ENCODE assay signal across 31 mouse cellular contexts in genomic region chr5:144505731-144506130, GRCm38 (mm10). TPM values are rescaled to one million over a fixed set of nuclear protein-coding genes. Genes with fewer than 3 reads are reported as not detected.
DNase-seq lines count a peak whose midpoint lies in the region; ATAC-seq and TF ChIP-seq lines count a peak whose summit lies in the region.
"Had no signal": no experiment of that assay in that cellular context is flagged by ENCODE, and none has a peak within 500 bp of the region (broad histone marks: within the 10 kb centered on the region; RNA-seq: fewer than 3 reads in every experiment).

No protein-coding gene starts in this region.

- no peaks in the 10 kb centered on the region for H3K36me3 ChIP-seq in hindbrain, postnatal 0 days (ENCODE audit: insufficient read depth, low read length)
- H3K36me3 ChIP-seq in hindbrain, embryonic 13.5 days, result no peaks in the 10 kb centered on the region
- H3K36me3 ChIP-seq in liver, postnatal 0 days (replicated peaks; ENCODE audit: insufficient read depth, low read length), result no peaks in the 10 kb centered on the region
- H3K36me3 ChIP-seq in ES-Bruce4 (ENCODE audit: control insufficient read depth, insufficient read depth, low read length, poor library complexity, severe bottlenecking), result no peaks in the 10 kb centered on the region
- H3K36me3 ChIP-seq: embryonic facial prominence, embryonic 10.5 days; embryonic facial prominence, embryonic 15.5 days; forebrain, embryonic 12.5 days; hindbrain, embryonic 10.5 days; intestine, embryonic 15.5 days; liver, embryonic 15.5 days; midbrain, embryonic 12.5 days; neural tube, embryonic 15.5 days had no signal

- peak; percentile 22; the same call in 1 of the 2 replicates for TF ChIP-seq CTCF in hindbrain, postnatal 0 days (IDR thresholded peaks at IDR 0.05; ENCODE audit: low read depth)
- TF ChIP-seq CTCF in liver, postnatal 0 days (IDR thresholded peaks at IDR 0.05; ENCODE audit: low read depth), result 0 out of 2 replicates have a peak, but pooled peaks have one; percentile 13
- peak; percentile 37 for TF ChIP-seq CTCF in ES-Bruce4 (IDR thresholded peaks at IDR 0.05; ENCODE audit: low read depth, low read length)

- no peak overlapping the region for H3K4me2 ChIP-seq in hindbrain, postnatal 0 days (ENCODE audit: low read depth, low read length)
- no peak overlapping the region for H3K4me2 ChIP-seq in hindbrain, embryonic 13.5 days
- no peak overlapping the region for H3K4me2 ChIP-seq in liver, postnatal 0 days (ENCODE audit: low read depth, low read length)
- H3K4me2 ChIP-seq: embryonic facial prominence, embryonic 15.5 days; forebrain, embryonic 12.5 days; intestine, embryonic 15.5 days; liver, embryonic 15.5 days; midbrain, embryonic 12.5 days; neural tube, embryonic 15.5 days had no signal

- no peaks in the 10 kb centered on the region for H3K27me3 ChIP-seq in hindbrain, postnatal 0 days (ENCODE audit: insufficient read depth, low read length)
- peaks cover 11% of the 10 kb centered on the region; the same call in 1 of the 2 replicates for H3K27me3 ChIP-seq in hindbrain, embryonic 13.5 days
- no peaks in the 10 kb centered on the region for H3K27me3 ChIP-seq in liver, postnatal 0 days (ENCODE audit: insufficient read depth, low read length)
- H3K27me3 ChIP-seq in ES-Bruce4 (ENCODE audit: control insufficient read depth, insufficient read depth, low read length, poor library complexity, severe bottlenecking), result no peaks in the 10 kb centered on the region
- H3K27me3 ChIP-seq: embryonic facial prominence, embryonic 15.5 days; intestine, embryonic 15.5 days; liver, embryonic 15.5 days; midbrain, embryonic 12.5 days; neural tube, embryonic 15.5 days had no signal

- H3K4me1 ChIP-seq in hindbrain, postnatal 0 days (ENCODE audit: insufficient read depth, low read length), result no peaks in the 10 kb centered on the region
- H3K4me1 ChIP-seq in hindbrain, embryonic 13.5 days (replicated peaks), result 0 out of 2 replicates have a peak, but pooled peaks cover 8% of the 10 kb centered on the region
- no peaks in the 10 kb centered on the region for H3K4me1 ChIP-seq in liver, postnatal 0 days (ENCODE audit: insufficient read depth)
- peaks cover 8% of the 10 kb centered on the region for H3K4me1 ChIP-seq in ES-Bruce4 (ENCODE audit: control insufficient read depth, insufficient read depth, low read length)
- H3K4me1 ChIP-seq: embryonic facial prominence, embryonic 15.5 days; liver, embryonic 15.5 days; megakaryocyte, embryonic 14.5 days had no signal

- WGBS in hindbrain, postnatal 0 days, result 98% methylated on average over 2 of the region's 2 CpGs
- WGBS in hindbrain, embryonic 13.5 days, result 92% methylated on average over 2 of the region's 2 CpGs
- WGBS in liver, postnatal 0 days (ENCODE audit: insufficient replicate concordance), result 87% methylated on average over 2 of the region's 2 CpGs

- H3K4me3 ChIP-seq in hindbrain, postnatal 0 days (ENCODE audit: low read length), result no peak overlapping the region
- H3K4me3 ChIP-seq in hindbrain, embryonic 13.5 days, result no peak overlapping the region
- no peak overlapping the region for H3K4me3 ChIP-seq in liver, postnatal 0 days (ENCODE audit: low read depth, low read length)
- H3K4me3 ChIP-seq in ES-Bruce4 (ENCODE audit: low read depth, low read length), result no peak overlapping the region
- H3K4me3 ChIP-seq: embryonic facial prominence, embryonic 10.5 days; embryonic facial prominence, embryonic 15.5 days; forebrain, embryonic 12.5 days; hindbrain, embryonic 10.5 days; intestine, embryonic 15.5 days; liver, embryonic 15.5 days; megakaryocyte, embryonic 14.5 days; midbrain, embryonic 12.5 days; neural tube, embryonic 15.5 days had no signal

- H3K9ac ChIP-seq in hindbrain, postnatal 0 days (replicated peaks; ENCODE audit: low read length), result no peak overlapping the region
- H3K9ac ChIP-seq in hindbrain, embryonic 13.5 days, result no peak overlapping the region
- H3K9ac ChIP-seq in liver, postnatal 0 days (replicated peaks), result no peak overlapping the region
- H3K9ac ChIP-seq in ES-Bruce4 (ENCODE audit: low read depth, poor library complexity, severe bottlenecking), result no peak overlapping the region
- H3K9ac ChIP-seq: embryonic facial prominence, embryonic 15.5 days; forebrain, embryonic 12.5 days; forebrain, postnatal 0 days; intestine, embryonic 15.5 days; liver, embryonic 15.5 days; midbrain, embryonic 12.5 days; neural tube, embryonic 15.5 days had no signal

- no peak for ATAC-seq in hindbrain, postnatal 0 days
- no peak for ATAC-seq in hindbrain, embryonic 13.5 days (ENCODE audit: low FRiP score)
- ATAC-seq in liver, postnatal 0 days, result no peak
- ATAC-seq: forebrain, postnatal 0 days; hindbrain, embryonic 16.5 days; intestine, embryonic 15.5 days had no signal

- TF ChIP-seq EP300 in liver, postnatal 0 days (IDR thresholded peaks at IDR 0.05; ENCODE audit: low read depth), result no peak
- TF ChIP-seq EP300 in ES-Bruce4 (IDR thresholded peaks at IDR 0.05; ENCODE audit: insufficient read depth, low read depth, low read length), result no peak

- H3K27ac ChIP-seq in hindbrain, postnatal 0 days, result no peak overlapping the region
- no peak overlapping the region for H3K27ac ChIP-seq in hindbrain, embryonic 13.5 days
- no peak overlapping the region for H3K27ac ChIP-seq in liver, postnatal 0 days (ENCODE audit: low read depth)
- H3K27ac ChIP-seq in ES-Bruce4 (ENCODE audit: insufficient read depth, low read length), result no peak overlapping the region
- H3K27ac ChIP-seq: embryonic facial prominence, embryonic 10.5 days; embryonic facial prominence, embryonic 15.5 days; forebrain, embryonic 12.5 days; hindbrain, embryonic 10.5 days; intestine, embryonic 15.5 days; liver, embryonic 15.5 days; midbrain, embryonic 12.5 days; neural tube, embryonic 15.5 days had no signal

- H3K9me3 ChIP-seq in hindbrain, postnatal 0 days (ENCODE audit: low read length), result no peaks in the 10 kb centered on the region
- H3K9me3 ChIP-seq in hindbrain, embryonic 13.5 days, result no peaks in the 10 kb centered on the region
- no peaks in the 10 kb centered on the region for H3K9me3 ChIP-seq in liver, postnatal 0 days (ENCODE audit: low read length)
- H3K9me3 ChIP-seq in ES-Bruce4 (replicated peaks; ENCODE audit: control insufficient read depth, insufficient read depth, low read length, poor library complexity, severe bottlenecking), result 0 out of 2 replicates have a peak, but pooled peaks cover 4% of the 10 kb centered on the region
- H3K9me3 ChIP-seq: embryonic facial prominence, embryonic 10.5 days; embryonic facial prominence, embryonic 15.5 days; forebrain, embryonic 12.5 days; intestine, embryonic 15.5 days; liver, embryonic 15.5 days; midbrain, embryonic 12.5 days; neural tube, embryonic 15.5 days had no signal

- TF ChIP-seq POLR2A in ES-Bruce4 (IDR thresholded peaks at IDR 0.05; ENCODE audit: insufficient read depth, low read length), result no peak

- no peak for DNase-seq in hindbrain, postnatal 0 days (ENCODE audit: low spot score)
- DNase-seq in liver, postnatal 0 days, result no peak
- DNase-seq in liver (no peak), ZHBTc4 (ENCODE audit: low read depth, low spot score) (peak; percentile 69)
- DNase-seq in right cerebral cortex, postnatal 25 days, result no peak
- DNase-seq in adrenal gland, postnatal 25 days, result no peak
- DNase-seq: adrenal gland, postnatal 36 days; cerebellum, adult 2 months; cerebellum, postnatal 25 days; forebrain, postnatal 0 days; heart, postnatal 14 days; kidney, adult 9 months; kidney, postnatal 36 days; layer of hippocampus, postnatal 36 days; left cerebral cortex, postnatal 4 days; lung, postnatal 4 days; thymus, postnatal 25 days had no signal

RNA-seq across cellular contexts. Expression of gene Nptx2, which starts 40.0 kb away (rescaled TPM):
- 36.1 and 38.2 TPM in 2 replicates for total RNA-seq in hindbrain, postnatal 0 days (2014; rRNA removed)
- 7.6 and 7.8 TPM in 2 replicates for polyA plus RNA-seq in hindbrain, postnatal 0 days (2015; fragmentation: Nextera tagmentation; extraction: Ambion mirVana)
- polyA plus RNA-seq in hindbrain, embryonic 13.5 days (2015; fragmentation: Nextera tagmentation; extraction: Ambion mirVana), result 2.4 and 2.7 TPM in 2 replicates
- not detected in 2 replicates for polyA plus RNA-seq in liver, postnatal 0 days (2015; fragmentation: Nextera tagmentation; extraction: Ambion mirVana)
- 5.9 and 7.8 TPM in 2 replicates for polyA plus RNA-seq in ES-Bruce4 (2011; ENCODE audit: insufficient read depth, insufficient read length, low read depth, missing spikeins)
- 0.48 and 0.70 TPM in 2 replicates for total RNA-seq in adrenal gland, postnatal 25 days (2021)
- total RNA-seq: gastrocnemius, adult 8-10 months; monocyte, adult 5-6 weeks had no signal
